Mouse (Mus musculus) C2C12 (cell line): ENCODE results near the gene Acoxl.

Experiments
- CEBPB ChIP-seq: IDR thresholded peaks from one replicate; pipeline ENCODE4 v1.6.1; 2011; ENCODE audit warnings: low read depth, mild to moderate bottlenecking, control low read depth, moderate library complexity
- CTCF ChIP-seq: IDR thresholded peaks from one replicate; pipeline ENCODE4 v1.5.1; 2011; ENCODE audit not compliant: control insufficient read depth, insufficient read depth, insufficient read length
- FOSL1 ChIP-seq: IDR thresholded peaks from one replicate; pipeline ENCODE4 v1.8.0; 2011; ENCODE audit warnings: mild to moderate bottlenecking, low read length; ENCODE audit not compliant: poor library complexity, insufficient read depth, severe bottlenecking
- MAX ChIP-seq: IDR thresholded peaks from one replicate; pipeline ENCODE4 v1.6.1; 2011; ENCODE audit warnings: mild to moderate bottlenecking, control low read depth
- MYOG ChIP-seq: IDR thresholded peaks from one replicate; pipeline ENCODE4 v1.6.1; 2011; ENCODE audit not compliant: control insufficient read depth, insufficient read length; ENCODE audit errors: extremely low read depth

- no peak for TF ChIP-seq CTCF
- no peak for TF ChIP-seq MAX
- no peak for TF ChIP-seq MYOG
- no peak for TF ChIP-seq FOSL1
- no peak for TF ChIP-seq CEBPB
Observed at GRCm38 (mm10) chr2:128054905-128055304, 216.2 kb downstream of the Acoxl start.
